Mouse (Mus musculus) embryonic facial prominence, embryonic 15.5 days (tissue): ENCODE measurements around the gene Cldn8. TPM values are rescaled to one million over a fixed set of nuclear protein-coding genes. Genes with fewer than 3 reads are reported as not detected.
A peak's percentile ranks its signal among the peaks of the same experiment; 100 is the strongest.

ENCODE experiments used
- ATAC-seq: fragments of 200-750 bp; cut with Nextera tagmentation; 2 replicates; pipeline ENCODE4 v1.8.0; 2017; ENCODE audit warnings: low read depth, moderate TSS enrichment; ENCODE audit not compliant: insufficient number of reproducible peaks, low FRiP score, low TSS enrichment
- H3K27ac ChIP-seq: fragments of 300-500 bp; sonication (generic); replicated peaks from 2 replicates; pipeline ENCODE4 v1.5.1; 2015; ENCODE audit warnings: mild to moderate bottlenecking, inconsistent platforms
- H3K27me3 ChIP-seq: fragments of 300-500 bp; sonication (generic); 2 replicates; pipeline ENCODE4 v1.6.1; 2015; ENCODE audit warnings: inconsistent platforms
- H3K36me3 ChIP-seq: fragments of 300-500 bp; sonication (generic); 2 replicates; pipeline ENCODE4 v1.6.1; 2015; ENCODE audit warnings: mild to moderate bottlenecking, inconsistent platforms
- H3K4me1 ChIP-seq: fragments of 300-500 bp; sonication (generic); 2 replicates; pipeline ENCODE4 v1.6.1; 2015; ENCODE audit warnings: inconsistent platforms
- H3K4me2 ChIP-seq: fragments of 300-500 bp; sonication (generic); replicated peaks from 2 replicates; pipeline ENCODE4 v1.6.1; 2015; ENCODE audit warnings: mild to moderate bottlenecking, inconsistent platforms
- H3K4me3 ChIP-seq: fragments of 300-500 bp; sonication (generic); replicated peaks from 2 replicates; pipeline ENCODE4 v1.5.1; 2015; ENCODE audit warnings: mild to moderate bottlenecking, inconsistent platforms
- H3K9ac ChIP-seq: fragments of 300-500 bp; sonication (generic); 2 replicates; pipeline ENCODE4 v1.6.1; 2015; ENCODE audit warnings: inconsistent platforms
- H3K9me3 ChIP-seq: fragments of 300-500 bp; sonication (generic); replicated peaks from 2 replicates; pipeline ENCODE4 v1.6.1; 2016; ENCODE audit warnings: inconsistent platforms
- WGBS: fragments of 180-500 bp; shearing (Covaris S2); methylation state at CpG from one replicate; pipeline ENCODE4 v1.1.7; 2015; 5-methylcytosine and 5-hydroxymethylcytosine counted together
- polyA plus RNA-seq: library from polyadenylated mRNA; unstranded; fragments of >200 nt; fragmentation: Nextera tagmentation; extraction: Ambion mirVana; gene quantifications from 2 replicates; pipeline ENCODE4 v1.2.1, GENCODE M21; 2015

The Cldn8 gene
- polyA plus RNA-seq = 8.8 and 11.2 TPM in 2 replicates

DNA sequence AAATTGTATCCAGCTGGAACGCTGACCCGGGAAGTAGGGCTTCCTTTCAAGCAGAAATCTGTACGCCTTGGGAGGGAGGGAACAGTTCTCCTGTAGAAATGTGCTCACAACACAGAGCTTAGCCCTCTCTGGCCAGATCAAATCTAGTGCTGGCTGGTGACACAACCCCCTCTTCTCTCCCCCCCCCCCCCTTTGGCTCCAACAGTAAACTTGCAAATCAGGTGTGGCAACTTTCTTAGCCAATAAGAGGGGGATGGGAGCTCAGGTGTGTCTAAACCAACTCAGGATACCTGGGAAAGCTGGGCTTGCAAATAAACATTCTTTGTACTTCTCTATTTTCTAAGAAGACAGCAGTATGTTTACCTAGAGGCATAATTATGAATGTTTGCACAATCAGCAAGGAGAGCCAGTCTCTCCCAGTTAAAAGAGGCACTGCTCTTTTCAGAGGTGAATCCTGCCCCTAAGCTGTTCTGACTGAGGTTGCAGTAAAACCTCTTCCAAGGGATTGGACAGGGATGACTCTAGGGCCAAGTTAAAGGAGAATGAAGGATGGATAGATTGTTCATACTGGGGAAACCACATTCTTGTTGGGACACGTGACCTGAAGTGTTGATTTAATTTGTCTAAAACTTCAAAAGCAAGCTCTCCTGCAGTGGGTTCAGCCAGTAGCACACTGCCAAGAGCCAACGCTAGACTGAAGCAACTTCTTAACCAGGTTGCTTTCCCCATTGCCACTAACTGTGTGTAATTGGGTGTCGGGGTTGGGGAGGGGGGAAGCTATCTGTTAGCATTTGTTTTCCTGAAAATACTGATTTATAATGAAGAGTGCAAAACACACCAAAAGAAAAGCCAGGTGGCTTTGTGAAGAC, at the start of gene Cldn8:
Cldn8 (minus strand) TSS at position 139 of the 869 bp plus-strand sequence.
- Histone ChIP-seq H3K9me3 (no peaks in the 10 kb centered on the region), H3K4me2 (peak within 1 kb of the TSS; percentile 32), H3K36me3 (no peaks in the 10 kb centered on the region), H3K27me3 (no peaks in the 10 kb centered on the region), H3K9ac (no peak within 1 kb of the TSS), H3K4me3 (peak within 1 kb of the TSS; percentile 35), H3K4me1 (no peaks in the 10 kb centered on the region), H3K27ac (peak within 1 kb of the TSS; percentile 60; the same call in 1 of the 2 replicates)
- 43% methylated on average over 6 of the region's 6 CpGs for WGBS
- peak; percentile 77 for ATAC-seq

DNA sequence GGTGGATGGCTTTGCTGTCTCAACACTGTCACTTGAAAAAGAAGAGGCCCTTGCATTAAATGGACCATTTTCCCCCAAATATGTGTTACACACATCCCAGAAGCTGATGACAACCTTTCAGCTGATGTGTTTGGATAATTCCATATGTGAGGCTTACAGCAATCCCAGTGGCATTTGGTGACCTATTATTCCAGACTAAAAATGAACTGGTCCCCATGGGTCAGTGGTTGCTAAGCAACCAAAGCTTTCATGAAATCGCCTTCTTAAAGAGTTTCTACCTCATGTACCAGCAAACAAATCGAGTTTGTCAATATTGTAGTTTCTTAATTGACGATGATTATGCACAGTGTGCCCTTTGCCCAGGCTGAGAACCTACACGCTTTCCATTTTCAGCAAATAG, 49.7 kb upstream of the Cldn8 start:
- Histone ChIP-seq H3K27ac (no peak overlapping the region), H3K36me3 (no peaks in the 10 kb centered on the region), H3K9me3 (no peaks in the 10 kb centered on the region), H3K27me3 (no peaks in the 10 kb centered on the region), H3K9ac (no peak overlapping the region), H3K4me1 (no peaks in the 10 kb centered on the region), H3K4me3 (no peak overlapping the region), H3K4me2 (no peak overlapping the region)
- WGBS = 79% methylated on average over 4 of the region's 4 CpGs
- no peak for ATAC-seq

DNA sequence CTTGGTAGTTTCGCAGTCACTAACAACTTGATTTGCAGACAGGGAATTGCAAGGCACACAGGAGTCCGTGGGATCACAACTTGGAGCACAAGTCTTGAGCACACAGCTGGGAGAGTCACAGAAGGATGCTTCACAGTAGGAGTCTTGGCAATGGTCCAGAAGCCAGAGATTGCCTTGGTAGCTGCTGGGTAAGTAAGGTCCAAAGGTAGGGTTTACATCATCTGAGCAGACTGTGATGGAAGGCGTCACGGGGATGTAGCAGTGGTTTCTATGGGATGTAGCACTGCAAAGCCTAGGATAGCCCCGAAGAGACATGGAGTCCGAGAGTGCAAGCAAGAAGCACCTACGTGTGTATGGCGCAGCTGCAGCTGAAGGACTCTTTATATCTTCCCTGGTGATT, 48.9 kb upstream of the Cldn8 start, which contains the start of gene Krtap24-1:
Krtap24-1 (minus strand) TSS at position 358 of the 400 bp plus-strand sequence.
- no peak within 1 kb of the TSS for H3K9ac ChIP-seq
- no peaks in the 10 kb centered on the region for H3K36me3 ChIP-seq
- H3K4me2 ChIP-seq = no peak within 1 kb of the TSS
- 90% methylated on average over 8 of the region's 8 CpGs for WGBS
- H3K27me3 ChIP-seq = no peaks in the 10 kb centered on the region
- no peak within 1 kb of the TSS for H3K4me3 ChIP-seq
- no peaks in the 10 kb centered on the region for H3K4me1 ChIP-seq
- H3K9me3 ChIP-seq = no peaks in the 10 kb centered on the region
- ATAC-seq = no peak
- H3K27ac ChIP-seq = no peak within 1 kb of the TSS

DNA sequence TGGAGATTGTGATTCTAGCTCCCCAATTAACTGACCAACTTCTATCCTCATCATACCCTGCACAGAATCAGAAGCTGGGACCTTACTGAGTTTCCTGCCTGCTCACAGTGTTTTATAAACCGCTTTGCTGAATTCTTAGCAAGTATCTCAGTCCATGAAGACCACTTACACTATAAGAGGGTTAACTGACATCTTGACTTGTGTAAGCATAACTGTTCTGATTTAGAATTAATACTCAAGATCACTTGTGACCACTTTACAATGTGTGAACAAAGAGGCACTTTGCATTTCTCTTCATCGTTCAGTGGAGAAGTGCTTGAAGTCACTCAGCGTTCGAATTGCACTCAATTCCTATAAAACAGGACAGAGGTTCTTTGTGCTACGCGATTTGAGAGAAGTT, 41.6 kb upstream of the Cldn8 start:
- H3K4me1 ChIP-seq = 0 out of 2 replicates have a peak, but pooled peaks cover 5% of the 10 kb centered on the region
- H3K4me3 ChIP-seq = no peak overlapping the region
- no peak for ATAC-seq
- H3K4me2 ChIP-seq = no peak overlapping the region
- no peaks in the 10 kb centered on the region for H3K9me3 ChIP-seq
- no peaks in the 10 kb centered on the region for H3K27me3 ChIP-seq
- no peak overlapping the region for H3K27ac ChIP-seq
- H3K36me3 ChIP-seq = no peaks in the 10 kb centered on the region
- no peak overlapping the region for H3K9ac ChIP-seq
- WGBS = 91% methylated on average over 6 of the region's 6 CpGs

DNA sequence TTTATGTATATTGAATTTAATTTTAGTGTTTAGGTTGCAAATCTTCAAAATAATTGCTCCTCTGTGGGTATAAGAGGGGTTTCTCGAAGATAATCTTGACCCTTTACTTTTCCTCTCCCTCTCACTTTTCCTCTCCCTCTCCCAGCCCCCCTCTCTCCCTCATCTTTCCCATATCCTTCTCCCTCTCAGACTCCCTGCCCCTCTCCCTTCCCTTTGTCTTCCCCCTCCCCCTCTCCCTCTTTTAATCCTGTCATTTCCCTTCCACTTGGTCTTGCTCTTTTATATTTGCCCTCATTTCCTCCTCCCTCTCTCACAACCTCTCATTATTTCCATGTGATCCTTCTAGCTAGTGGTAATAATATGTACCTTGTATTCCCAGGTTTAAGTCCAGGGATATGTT, 39.5 kb upstream of the Cldn8 start:
- Histone ChIP-seq H3K4me2 (no peak overlapping the region), H3K9me3 (no peaks in the 10 kb centered on the region), H3K9ac (no peak overlapping the region), H3K36me3 (no peaks in the 10 kb centered on the region), H3K4me3 (no peak overlapping the region), H3K4me1 (0 out of 2 replicates have a peak, but pooled peaks cover 5% of the 10 kb centered on the region), H3K27ac (no peak overlapping the region), H3K27me3 (no peaks in the 10 kb centered on the region)
- no peak for ATAC-seq
- WGBS = 42% methylated on average over 1 of the region's 1 CpGs

DNA sequence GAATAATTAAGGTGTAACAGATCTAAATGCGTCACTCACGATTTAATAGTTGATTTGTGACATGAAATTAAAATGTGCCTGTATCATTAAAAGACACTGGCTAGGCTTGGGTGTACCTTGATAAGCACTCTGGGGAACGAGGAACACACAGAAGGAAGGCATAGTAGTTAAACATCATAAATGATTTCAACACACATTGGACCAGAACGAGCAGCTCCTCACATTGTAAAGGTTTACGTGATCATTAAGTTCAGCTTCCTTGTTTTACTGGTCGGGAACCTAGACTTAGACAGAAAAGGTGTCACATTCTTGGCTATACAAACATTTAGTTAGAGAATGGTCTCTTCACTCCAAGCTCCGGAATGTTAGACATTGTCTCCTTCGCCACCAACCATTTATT, 37.3 kb upstream of the Cldn8 start:
- no peak overlapping the region for H3K9ac ChIP-seq
- no peak for ATAC-seq
- no peaks in the 10 kb centered on the region for H3K36me3 ChIP-seq
- no peak overlapping the region for H3K27ac ChIP-seq
- 59% methylated on average over 8 of the region's 8 CpGs for WGBS
- H3K4me3 ChIP-seq = no peak overlapping the region
- H3K9me3 ChIP-seq = no peaks in the 10 kb centered on the region
- H3K4me2 ChIP-seq = no peak overlapping the region
- H3K27me3 ChIP-seq = no peaks in the 10 kb centered on the region
- 0 out of 2 replicates have a peak, but pooled peaks cover 5% of the 10 kb centered on the region for H3K4me1 ChIP-seq

DNA sequence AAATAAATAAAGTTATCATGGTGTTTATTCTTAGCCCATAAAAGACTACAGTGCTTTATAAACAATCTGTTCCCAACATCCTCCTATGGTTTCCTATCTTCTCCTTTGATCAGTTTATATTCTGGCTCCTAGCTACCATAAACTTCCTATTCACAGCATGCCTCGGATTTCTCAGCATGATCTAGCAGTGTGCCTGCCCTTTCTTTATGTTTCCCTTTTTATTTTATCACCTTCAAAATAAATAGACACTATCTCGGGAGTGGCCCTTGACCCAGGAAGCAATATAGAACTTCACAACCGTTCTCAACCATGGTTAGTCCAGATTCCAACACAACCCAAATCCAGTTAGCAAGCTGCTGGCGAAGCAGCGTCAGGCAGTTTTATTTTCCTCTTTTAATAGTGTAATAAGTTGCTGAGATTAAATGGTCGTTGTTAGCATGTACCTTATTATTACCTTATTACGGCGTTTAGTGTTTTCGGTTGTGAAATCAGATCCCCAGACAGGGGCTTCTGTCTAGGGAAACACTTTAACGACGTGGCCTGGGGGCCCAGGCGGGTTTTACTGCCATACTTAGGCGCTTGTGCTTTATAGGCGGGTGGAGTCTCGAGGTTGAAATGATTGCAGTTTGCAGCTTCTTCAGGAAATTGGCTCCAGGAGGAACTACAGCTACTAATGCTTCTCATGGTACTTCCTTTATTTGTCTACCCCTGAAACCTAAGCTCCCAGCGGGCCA, 36.7 kb upstream of the Cldn8 start:
- Histone ChIP-seq H3K9me3 (no peaks in the 10 kb centered on the region), H3K27me3 (no peaks in the 10 kb centered on the region), H3K4me1 (0 out of 2 replicates have a peak, but pooled peaks cover 5% of the 10 kb centered on the region), H3K4me2 (peak overlapping the region; percentile 6), H3K27ac (no peak overlapping the region), H3K36me3 (no peaks in the 10 kb centered on the region), H3K4me3 (no peak overlapping the region), H3K9ac (no peak overlapping the region)
- 25% methylated on average over 16 of the region's 16 CpGs for WGBS
- no peak for ATAC-seq

DNA sequence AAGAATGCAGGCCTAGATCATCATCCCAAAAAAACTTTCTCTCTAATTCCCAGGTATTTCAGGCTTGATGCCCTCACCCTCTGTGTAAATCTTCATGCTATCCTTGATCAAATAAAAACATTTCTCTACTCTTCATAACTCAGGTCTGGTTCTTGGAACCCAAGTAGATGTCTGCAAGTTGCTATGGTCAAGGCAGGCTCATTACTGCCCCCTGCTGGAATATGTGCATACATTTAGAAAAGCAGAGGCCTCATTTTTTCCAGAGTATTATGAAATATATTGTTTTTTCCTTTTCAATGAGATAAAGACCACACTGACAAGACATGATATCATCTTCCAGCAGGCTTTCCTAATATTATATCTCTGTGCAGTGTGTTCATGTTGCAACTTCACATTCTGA, 29.8 kb upstream of the Cldn8 start:
- H3K4me1 ChIP-seq = no peaks in the 10 kb centered on the region
- H3K27ac ChIP-seq = no peak overlapping the region
- H3K9ac ChIP-seq = no peak overlapping the region
- no peaks in the 10 kb centered on the region for H3K9me3 ChIP-seq
- no peak overlapping the region for H3K4me2 ChIP-seq
- ATAC-seq = no peak
- H3K4me3 ChIP-seq = no peak overlapping the region
- no peaks in the 10 kb centered on the region for H3K36me3 ChIP-seq
- H3K27me3 ChIP-seq = no peaks in the 10 kb centered on the region

DNA sequence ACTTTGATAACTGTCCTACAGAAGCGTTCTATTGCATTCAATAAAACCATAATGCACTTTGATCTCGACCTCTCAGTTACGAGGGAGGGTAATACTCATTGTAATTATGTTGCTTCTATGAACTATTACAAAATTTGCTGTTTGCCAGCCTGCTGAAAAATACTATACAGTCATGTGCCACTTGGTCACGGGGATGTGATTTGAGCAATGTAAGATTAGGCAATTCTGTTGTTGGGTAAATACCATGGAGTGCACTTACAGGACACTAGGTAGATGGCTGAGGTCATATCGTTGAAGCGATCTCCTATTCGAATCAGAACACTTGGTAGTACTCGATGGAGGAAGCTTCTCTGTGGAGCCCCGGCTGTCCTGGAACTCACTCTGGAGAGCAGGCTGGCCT, 20.4 kb upstream of the Cldn8 start:
- Histone ChIP-seq H3K4me3 (no peak overlapping the region), H3K4me1 (no peaks in the 10 kb centered on the region), H3K9ac (no peak overlapping the region), H3K27ac (no peak overlapping the region), H3K4me2 (no peak overlapping the region), H3K36me3 (no peaks in the 10 kb centered on the region), H3K27me3 (no peaks in the 10 kb centered on the region), H3K9me3 (no peaks in the 10 kb centered on the region)
- 85% methylated on average over 9 of the region's 9 CpGs for WGBS
- ATAC-seq = no peak

DNA sequence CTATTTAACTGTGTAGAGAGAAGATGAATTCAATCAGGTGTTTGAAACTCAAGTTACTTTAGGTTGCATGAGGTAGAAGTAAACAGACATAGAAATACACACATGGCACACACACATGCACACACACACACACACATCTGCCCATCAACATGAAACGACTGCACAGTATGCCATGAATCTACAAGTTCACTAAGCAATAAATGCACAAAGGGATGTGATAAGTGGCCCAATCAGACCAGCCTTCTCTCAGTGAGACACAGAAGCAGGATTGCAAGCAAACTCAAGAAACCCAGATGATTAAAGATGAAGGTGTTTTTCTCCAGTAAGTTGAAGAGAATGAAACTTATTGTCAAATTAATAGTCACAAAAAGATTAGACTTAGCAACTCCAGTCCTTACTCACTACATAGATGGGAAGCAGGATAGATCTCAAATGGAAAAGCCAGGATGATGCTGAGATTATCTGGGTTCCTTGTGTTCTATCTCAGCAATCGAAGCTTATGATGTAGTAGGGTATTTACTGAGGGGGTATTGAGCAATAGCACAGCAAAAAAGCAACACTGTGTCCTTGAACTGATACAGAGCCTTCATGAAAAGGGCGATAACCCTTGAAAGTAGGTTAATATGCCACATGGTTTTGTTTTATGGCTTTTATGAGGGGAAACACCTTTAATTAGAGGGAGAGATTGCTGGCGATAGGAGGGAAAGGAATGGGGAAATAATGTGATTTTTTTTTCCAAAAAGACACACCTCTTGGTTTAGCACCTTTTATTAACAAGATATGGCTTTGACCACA, 13.1 kb upstream of the Cldn8 start:
- 66% methylated on average over 4 of the region's 4 CpGs for WGBS
- no peak overlapping the region for H3K27ac ChIP-seq
- no peak overlapping the region for H3K4me2 ChIP-seq
- H3K27me3 ChIP-seq = no peaks in the 10 kb centered on the region
- no peak overlapping the region for H3K9ac ChIP-seq
- no peaks in the 10 kb centered on the region for H3K4me1 ChIP-seq
- H3K36me3 ChIP-seq = no peaks in the 10 kb centered on the region
- H3K4me3 ChIP-seq = no peak overlapping the region
- no peak for ATAC-seq
- no peaks in the 10 kb centered on the region for H3K9me3 ChIP-seq

DNA sequence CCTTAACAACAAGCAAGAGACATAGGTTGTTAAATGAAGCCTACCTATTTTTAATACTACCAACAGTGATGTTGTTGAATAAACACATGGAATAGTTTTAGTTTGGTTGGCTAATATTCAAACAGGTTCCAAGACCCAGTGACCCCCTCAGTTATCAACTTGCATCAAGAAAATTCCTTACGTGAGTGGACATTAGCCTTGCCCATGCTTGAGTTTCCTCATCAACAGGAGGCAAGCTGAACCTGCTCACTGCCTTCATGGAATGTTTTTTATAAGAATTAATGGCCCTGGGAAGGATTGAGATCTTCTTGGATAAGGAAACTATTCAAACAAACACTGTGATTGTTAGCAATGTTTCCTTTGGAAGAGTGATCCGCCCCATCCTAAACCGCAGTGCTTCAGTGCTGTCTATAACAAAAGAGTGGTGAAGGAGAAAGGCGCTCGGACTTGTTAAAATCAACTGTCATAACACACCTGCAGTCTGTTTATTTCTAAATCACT, 10.0 kb upstream of the Cldn8 start:
- 64% methylated on average over 5 of the region's 5 CpGs for WGBS
- no peak for ATAC-seq

More for the DNA sequence above, 10.0 kb upstream of the Cldn8 start:
- no peak overlapping the region for H3K9ac ChIP-seq
- H3K4me3 ChIP-seq = no peak overlapping the region
- H3K27me3 ChIP-seq = no peaks in the 10 kb centered on the region
- H3K4me1 ChIP-seq = no peaks in the 10 kb centered on the region
- no peaks in the 10 kb centered on the region for H3K9me3 ChIP-seq
- H3K36me3 ChIP-seq = no peaks in the 10 kb centered on the region
- H3K27ac ChIP-seq = no peak overlapping the region
- H3K4me2 ChIP-seq = no peak overlapping the region
